Mouse (Mus musculus) embryonic fibroblast, embryonic 13.5 days (primary cell): ENCODE measurements around the gene Atl3.

ENCODE experiments used
- CTCF ChIP-seq: IDR thresholded peaks from 2 replicates; pipeline ENCODE4 v1.5.1; 2011; ENCODE audit warnings: mild to moderate bottlenecking, control low read depth, low read length, moderate library complexity, borderline replicate concordance; ENCODE audit not compliant: insufficient read depth
- POLR2A ChIP-seq: IDR thresholded peaks from 2 replicates; pipeline ENCODE4 v1.6.1; 2011; ENCODE audit warnings: low read depth, mild to moderate bottlenecking, control low read depth, low read length, moderate library complexity

DNA sequence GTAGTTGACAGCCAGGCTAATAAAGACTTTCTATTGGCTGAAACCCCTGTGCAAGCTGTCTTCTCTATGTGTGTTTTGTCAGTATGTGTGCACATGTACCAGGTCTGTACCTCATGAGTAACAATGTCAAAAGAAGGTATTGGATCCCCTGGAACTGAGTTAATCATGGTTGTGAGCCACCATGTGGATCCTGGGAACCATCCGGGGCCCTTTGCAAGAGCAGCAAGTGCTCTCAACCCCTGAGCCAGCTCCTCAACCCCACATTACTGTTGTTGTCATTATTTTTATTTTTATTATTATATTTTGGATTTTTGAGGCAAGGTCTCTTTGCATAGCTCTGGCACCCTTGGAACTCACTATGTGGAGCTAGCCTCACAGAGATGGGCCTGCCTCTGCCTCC lies 62.8 kb downstream of the Atl3 start:
- no peak for TF ChIP-seq POLR2A
- no peak for TF ChIP-seq CTCF
